Mouse (Mus musculus) thymus, postnatal 10 days (tissue): ENCODE data around the gene Hmgn2.

Experiments used
- DNase-seq, 2 experiments: peaks; one replicate each; pipeline ENCODE4 v3.0.0; 2021; ENCODE audit warnings: low spot score in 2 of 2

Gene Hmgn2

DNA sequence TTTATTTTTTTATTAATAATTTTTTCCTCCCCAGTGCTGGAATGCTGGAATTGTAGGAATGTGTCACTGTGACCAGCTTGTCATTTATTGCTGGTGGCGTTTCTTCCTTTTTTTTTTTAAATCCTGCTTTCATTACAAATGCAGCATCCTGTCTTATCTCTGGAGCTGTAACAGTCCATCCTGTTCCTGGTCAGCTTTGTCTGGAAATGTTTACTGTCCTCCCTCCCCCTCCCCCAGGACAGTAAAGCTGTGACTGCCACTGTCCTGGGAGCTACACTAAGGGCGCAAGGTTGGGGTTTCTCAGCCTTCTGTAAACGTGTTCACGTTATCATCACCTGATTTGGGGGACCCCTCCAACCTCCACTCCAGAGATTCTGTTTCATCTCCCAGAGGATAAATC, 43.2 kb downstream of the Hmgn2 start:
- DNase-seq: no peak

DNA sequence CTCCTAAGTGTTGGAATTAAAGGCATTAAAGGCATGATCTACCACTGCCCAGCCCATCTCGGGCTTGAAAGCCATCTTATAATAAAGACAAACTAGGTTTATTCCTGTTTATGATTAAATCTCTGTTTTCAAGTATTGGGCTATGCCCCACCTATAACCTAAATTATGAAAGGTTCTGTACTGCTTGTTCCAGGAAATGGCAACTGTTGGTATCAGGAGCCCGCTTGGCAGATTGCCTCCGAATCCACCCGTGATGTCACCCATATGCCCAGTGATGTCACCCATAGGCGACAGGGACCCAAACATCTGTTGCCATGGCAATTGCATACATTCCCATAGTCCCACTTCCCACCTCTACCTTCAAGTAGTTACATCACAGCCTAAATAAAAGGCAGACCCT, 44.7 kb downstream of the Hmgn2 start:
- DNase-seq: no peak

DNA sequence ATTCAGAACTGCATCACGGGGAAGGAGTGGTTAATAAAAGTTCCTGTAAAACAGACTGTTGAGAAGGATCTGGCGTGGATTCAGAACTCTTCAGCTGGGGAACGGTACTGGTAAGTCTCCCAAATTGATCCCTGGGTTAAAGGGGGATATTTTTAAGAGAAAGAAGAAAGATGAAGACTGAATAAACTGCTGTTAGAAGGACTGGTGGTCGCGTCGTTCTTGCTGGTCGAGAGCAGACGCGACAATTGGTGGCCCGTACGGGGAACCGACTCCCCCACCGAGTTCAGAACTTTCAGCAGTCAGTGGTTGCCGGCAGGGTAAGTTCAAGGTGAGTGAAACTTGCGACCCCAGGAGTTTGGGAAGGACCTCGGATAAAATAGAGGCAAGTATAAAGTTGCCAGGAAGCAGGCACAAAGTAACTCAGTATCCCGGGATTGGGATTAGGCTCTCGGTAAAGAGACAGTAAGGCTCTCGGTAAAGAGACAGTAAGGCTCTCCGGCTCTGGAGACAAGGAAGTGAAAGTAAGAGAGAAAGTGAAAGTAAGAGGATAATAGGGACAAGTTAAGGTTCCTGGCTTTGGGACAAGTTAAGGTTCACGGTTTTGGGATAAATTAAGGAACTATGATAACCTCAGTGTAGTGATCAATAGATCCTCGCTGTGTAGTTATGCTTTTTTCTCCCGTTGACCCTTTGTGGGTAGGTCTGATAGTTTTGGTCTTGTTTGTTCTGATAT, 50.2 kb downstream of the Hmgn2 start:
- peak; percentile 22 to 36 for DNase-seq
